Mouse (Mus musculus): Measurements from ENCODE around the gene Greb1. TPM values are rescaled to one million over a fixed set of nuclear protein-coding genes. Genes with fewer than 3 reads are reported as not detected.

Greb1 gene
- polyA plus RNA-seq (2012; rRNA removed) = 2.2 and 4.4 TPM in 2 replicates

DNA sequence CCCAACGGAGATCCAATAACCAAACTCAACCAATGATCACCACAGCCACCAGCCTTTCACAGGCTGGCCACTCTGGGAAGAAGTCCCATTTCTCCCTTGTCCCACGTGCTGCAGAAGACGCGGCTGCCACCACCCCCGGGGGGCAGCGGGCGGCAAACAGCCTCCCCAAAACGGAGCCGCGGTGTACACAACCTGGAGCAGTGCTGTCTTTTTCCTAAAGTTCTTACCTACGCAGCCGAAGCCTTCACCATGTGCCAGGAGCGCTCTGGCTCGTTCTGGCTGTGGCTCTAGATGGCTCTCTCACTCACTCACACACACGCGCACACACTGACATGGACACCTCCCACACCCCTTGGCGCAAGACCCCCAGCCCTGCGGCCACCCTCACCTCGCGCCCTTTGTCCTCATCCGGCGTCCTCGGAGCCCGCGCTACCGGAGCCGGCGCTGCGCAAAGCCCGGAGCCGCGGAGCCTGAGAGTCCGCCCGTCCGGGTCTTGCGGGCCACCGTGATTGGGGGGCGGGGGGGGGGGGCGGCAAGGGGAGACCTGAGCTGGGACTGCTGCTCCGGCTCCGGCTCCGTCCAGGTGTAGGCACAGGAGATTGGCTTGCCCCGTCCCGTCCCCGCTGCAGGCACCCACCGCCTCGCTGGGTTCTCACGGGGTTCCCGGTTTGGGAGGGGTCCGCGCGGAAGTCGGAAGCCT lies at the start of gene Greb1:
Greb1 (minus strand) TSS at position 628 of the 700 bp plus-strand sequence.

DNA sequence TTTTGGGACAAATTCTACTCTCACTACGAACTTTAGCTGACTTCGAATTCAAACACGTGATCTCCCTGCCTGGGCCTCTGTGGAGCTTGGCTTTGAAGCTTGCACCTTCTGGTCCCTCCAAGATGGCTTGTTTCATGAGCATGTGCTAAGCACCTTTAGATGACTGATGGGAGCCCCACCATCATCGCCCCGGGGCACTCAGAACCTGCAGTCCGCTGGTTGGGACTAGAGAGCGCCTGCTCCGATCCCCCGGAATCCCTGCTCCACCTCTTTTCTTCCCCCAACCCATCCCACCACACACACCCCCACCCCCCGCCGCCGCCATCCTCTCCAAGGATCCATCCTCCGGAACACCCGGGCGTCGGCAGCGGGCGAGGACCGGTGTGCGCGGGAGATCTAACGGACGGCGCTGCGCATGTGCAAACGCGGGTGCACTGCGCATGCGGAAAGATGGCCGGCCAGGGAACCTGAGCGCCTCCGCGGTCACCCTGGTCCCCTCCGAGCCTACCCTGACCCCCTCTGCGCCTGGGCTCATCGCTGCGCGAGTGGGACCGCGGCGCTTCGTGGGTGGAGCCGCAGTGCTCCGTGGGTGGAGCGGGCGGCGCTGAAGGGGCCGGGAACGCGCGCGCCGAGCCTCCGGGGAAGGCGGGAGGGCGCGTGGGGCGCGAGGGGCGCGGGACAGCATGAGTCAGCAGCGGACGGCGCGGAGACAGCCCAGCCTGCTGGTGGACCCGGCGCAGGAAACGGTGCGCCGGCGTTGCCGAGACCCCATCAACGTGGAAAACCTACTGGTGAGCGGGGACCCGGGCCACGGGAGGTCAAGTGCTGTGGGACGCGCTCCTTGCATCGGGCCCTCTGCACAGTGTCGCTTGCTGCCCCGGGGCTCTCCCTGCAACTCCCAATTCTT lies 10.1 kb upstream of the Greb1 start, which contains the start of gene E2f6:
E2f6 (plus strand) TSS at position 439 of the 907 bp plus-strand sequence.

GRCm38 (mm10) chr12:16653332-16654093 lies 147.2 kb downstream of the Greb1 start, which contains the start of gene Ntsr2:
Ntsr2 (plus strand) TSS chr12:16653382.

Other genes with a start within 250 kb of the Greb1 start
- 19.4 and 19.9 TPM in 2 replicates for gene Lpin1, start 189.9 kb downstream of the Greb1 start, polyA plus RNA-seq (2012; rRNA removed)
- gene Ntsr2, start 147.5 kb downstream of the Greb1 start, polyA plus RNA-seq (2012; rRNA removed) = 1.5 and 2.2 TPM in 2 replicates
- 43.7 and 45.5 TPM in 2 replicates for gene E2f6, start 10.1 kb upstream of the Greb1 start, polyA plus RNA-seq (2012; rRNA removed)
- 19.2 and 19.7 TPM in 2 replicates for gene Rock2, start 94.0 kb upstream of the Greb1 start, polyA plus RNA-seq (2012; rRNA removed)
- gene Pqlc3, start 199.5 kb upstream of the Greb1 start, polyA plus RNA-seq (2012; rRNA removed) = 1.2 and 2.1 TPM in 2 replicates
- gene 2410004P03Rik, start 210.8 kb upstream of the Greb1 start, polyA plus RNA-seq (2012; rRNA removed) = 1.1 and 1.3 TPM in 2 replicates